Mouse (Mus musculus): ENCODE measurements around the gene Otulin.
A peak's percentile ranks its signal among the peaks of the same experiment; 100 is the strongest.

Otulin gene

DNA sequence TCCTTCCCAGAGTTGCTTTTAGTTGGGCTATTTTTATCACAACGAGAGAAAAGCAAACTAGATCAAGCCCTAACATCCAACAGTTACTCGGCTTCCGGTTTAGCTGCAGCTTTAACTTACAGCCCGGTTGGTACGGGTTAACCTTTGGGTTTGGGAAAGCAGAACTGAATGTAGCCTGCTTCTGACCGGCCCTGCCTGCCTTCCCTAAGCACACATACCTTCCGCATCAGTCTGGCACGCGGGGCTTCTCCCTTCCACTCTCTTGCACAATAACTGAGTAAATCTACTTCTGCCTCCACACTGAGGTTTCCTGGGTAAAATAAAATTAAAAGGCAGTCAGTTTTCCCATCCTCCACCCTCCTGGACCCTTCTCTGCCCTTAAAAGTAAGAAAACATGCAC lies 33.6 kb upstream of the Otulin start:
- H3K4me3 ChIP-seq (replicated peaks; ENCODE audit: low read length) = no peak overlapping the region
- H3K27me3 ChIP-seq (ENCODE audit: insufficient read depth, low read length) = peaks cover 10% of the 10 kb centered on the region; the same call in 1 of the 2 replicates
- H3K9me3 ChIP-seq (ENCODE audit: low read length) = no peaks in the 10 kb centered on the region
- H3K4me1 ChIP-seq (replicated peaks; ENCODE audit: low read depth, low read length) = peaks cover 10% of the 10 kb centered on the region; the same call in 1 of the 2 replicates
- no peaks in the 10 kb centered on the region for H3K36me3 ChIP-seq (ENCODE audit: insufficient read depth, low read length)
- TF ChIP-seq NANOG (IDR thresholded peaks at IDR 0.05; ENCODE audit: borderline replicate concordance, low read length) (no peak), CTCF (conservative IDR thresholded peaks at IDR 0.05; ENCODE audit: low read length) (no peak), POU5F1 (IDR thresholded peaks at IDR 0.05; ENCODE audit: borderline replicate concordance, low read length) (no peak)

DNA sequence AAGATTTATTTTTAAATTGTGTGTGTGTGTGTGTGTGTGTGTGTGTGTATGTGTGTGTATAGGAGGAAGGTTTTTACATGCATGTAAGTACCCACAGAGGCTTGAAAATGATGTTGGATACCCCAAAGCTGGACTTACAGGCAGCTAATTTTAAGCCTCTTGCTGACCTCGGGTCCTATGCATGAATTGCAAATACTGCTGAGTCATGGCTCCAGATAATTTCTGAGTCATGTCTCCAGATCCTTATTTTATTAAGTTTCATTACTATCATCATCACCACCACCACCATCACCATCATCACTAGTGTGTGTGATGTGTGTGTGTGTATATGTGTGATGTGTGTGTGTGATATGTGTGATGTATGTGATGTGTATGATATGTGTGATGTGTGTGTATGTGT lies 32.2 kb upstream of the Otulin start:
- Histone ChIP-seq H3K4me3 (replicated peaks; ENCODE audit: low read length) (no peak overlapping the region), H3K36me3 (ENCODE audit: insufficient read depth, low read length) (no peaks in the 10 kb centered on the region), H3K4me1 (replicated peaks; ENCODE audit: low read depth, low read length) (peaks cover 10% of the 10 kb centered on the region; the same call in 1 of the 2 replicates), H3K27me3 (ENCODE audit: insufficient read depth, low read length) (peaks cover 14% of the 10 kb centered on the region), H3K9me3 (ENCODE audit: low read length) (no peaks in the 10 kb centered on the region)
- TF ChIP-seq POU5F1 (IDR thresholded peaks at IDR 0.05; ENCODE audit: borderline replicate concordance, low read length) (no peak), NANOG (IDR thresholded peaks at IDR 0.05; ENCODE audit: borderline replicate concordance, low read length) (no peak), CTCF (conservative IDR thresholded peaks at IDR 0.05; ENCODE audit: low read length) (no peak)

DNA sequence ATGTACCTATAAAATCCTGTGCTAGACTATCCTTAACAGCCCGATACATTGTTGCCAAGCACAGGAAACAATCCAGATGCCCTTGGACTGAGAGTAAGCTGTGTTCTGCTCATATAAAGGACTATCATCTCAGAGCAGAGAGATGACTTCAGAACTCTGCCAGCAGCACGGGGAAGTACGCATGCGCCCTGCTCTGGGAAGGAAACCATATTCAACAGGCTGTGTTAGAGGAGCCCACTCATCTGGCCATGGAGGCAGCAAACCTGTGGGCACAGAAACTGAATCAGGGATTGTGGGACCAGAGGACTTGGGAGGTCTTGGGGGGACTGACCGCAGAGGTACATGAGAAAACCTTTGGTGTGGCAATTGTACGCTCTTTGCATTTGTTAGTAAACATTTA lies 31.2 kb upstream of the Otulin start:
- TF ChIP-seq NANOG (IDR thresholded peaks at IDR 0.05; ENCODE audit: borderline replicate concordance, low read length) (no peak), POU5F1 (IDR thresholded peaks at IDR 0.05; ENCODE audit: borderline replicate concordance, low read length) (no peak), CTCF (conservative IDR thresholded peaks at IDR 0.05; ENCODE audit: low read length) (no peak)
- Histone ChIP-seq H3K27me3 (ENCODE audit: insufficient read depth, low read length) (peaks cover 20% of the 10 kb centered on the region), H3K36me3 (ENCODE audit: insufficient read depth, low read length) (no peaks in the 10 kb centered on the region), H3K4me3 (replicated peaks; ENCODE audit: low read length) (no peak overlapping the region), H3K4me1 (replicated peaks; ENCODE audit: low read depth, low read length) (peaks cover 10% of the 10 kb centered on the region; the same call in 1 of the 2 replicates), H3K9me3 (ENCODE audit: low read length) (no peaks in the 10 kb centered on the region)

DNA sequence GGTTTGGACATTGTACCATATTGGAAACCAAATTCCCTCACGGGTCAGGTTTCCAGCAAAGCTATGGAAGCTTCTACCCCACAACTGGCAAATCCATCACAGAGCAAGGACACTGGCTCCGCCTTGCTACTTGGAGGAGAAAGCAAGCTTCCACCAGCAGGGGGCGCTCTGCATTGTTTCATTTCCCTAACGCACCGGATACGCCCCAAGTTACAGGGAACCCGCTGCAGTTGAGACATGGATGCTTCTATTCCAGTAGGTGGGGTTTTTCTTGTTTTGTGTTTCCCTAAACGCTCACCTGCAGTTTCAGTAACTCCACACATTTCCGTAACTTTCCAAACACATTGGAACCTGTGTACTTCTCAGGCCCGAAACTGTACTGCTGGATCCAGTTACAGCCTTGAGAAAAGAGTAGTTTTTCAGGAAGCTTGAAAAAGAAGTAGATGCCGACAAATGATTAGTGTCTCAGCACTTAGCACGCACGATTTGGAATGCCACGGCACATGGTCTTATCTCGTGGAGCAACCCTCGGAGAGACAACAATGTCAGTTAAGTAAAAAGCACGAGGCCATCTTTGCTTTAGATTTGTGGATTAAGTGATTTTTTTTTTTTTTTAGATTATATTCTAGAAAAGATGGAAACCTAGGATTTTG lies 29.2 kb upstream of the Otulin start:
- H3K9me3 ChIP-seq (ENCODE audit: low read length) = no peaks in the 10 kb centered on the region
- TF ChIP-seq POU5F1 (IDR thresholded peaks at IDR 0.05; ENCODE audit: borderline replicate concordance, low read length) (no peak), CTCF (conservative IDR thresholded peaks at IDR 0.05; ENCODE audit: low read length) (peak; percentile 70)
- no peak overlapping the region for H3K4me3 ChIP-seq (replicated peaks; ENCODE audit: low read length)
- peaks cover 6% of the 10 kb centered on the region; the same call in 1 of the 2 replicates for H3K4me1 ChIP-seq (replicated peaks; ENCODE audit: low read depth, low read length)
- H3K36me3 ChIP-seq (ENCODE audit: insufficient read depth, low read length) = no peaks in the 10 kb centered on the region
- H3K27me3 ChIP-seq (ENCODE audit: insufficient read depth, low read length) = peaks cover 19% of the 10 kb centered on the region

DNA sequence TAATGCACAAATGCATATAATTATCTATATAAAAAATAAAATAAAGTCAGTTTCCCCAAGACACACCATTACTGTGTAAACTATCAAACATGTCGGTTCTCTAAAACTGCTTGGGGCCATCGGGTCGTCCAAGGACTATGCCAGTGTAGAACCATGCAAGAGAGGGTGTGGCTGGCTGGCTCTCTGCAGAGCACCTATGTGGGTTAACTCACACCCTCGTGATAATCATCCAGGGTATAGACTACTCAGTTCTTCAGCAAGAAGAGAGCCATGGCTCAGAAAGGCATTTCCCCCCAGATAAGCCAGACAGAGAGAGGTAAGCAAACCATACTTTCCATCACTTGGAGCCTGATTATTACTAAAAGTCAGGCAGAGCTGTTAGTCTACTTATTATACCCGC lies 28.6 kb upstream of the Otulin start:
- peaks cover 6% of the 10 kb centered on the region; the same call in 1 of the 2 replicates for H3K4me1 ChIP-seq (replicated peaks; ENCODE audit: low read depth, low read length)
- no peaks in the 10 kb centered on the region for H3K36me3 ChIP-seq (ENCODE audit: insufficient read depth, low read length)
- H3K9me3 ChIP-seq (ENCODE audit: low read length) = no peaks in the 10 kb centered on the region
- no peak overlapping the region for H3K4me3 ChIP-seq (replicated peaks; ENCODE audit: low read length)
- no peak for TF ChIP-seq CTCF (conservative IDR thresholded peaks at IDR 0.05; ENCODE audit: low read length)
- no peak for TF ChIP-seq NANOG (IDR thresholded peaks at IDR 0.05; ENCODE audit: borderline replicate concordance, low read length)
- no peak for TF ChIP-seq POU5F1 (IDR thresholded peaks at IDR 0.05; ENCODE audit: borderline replicate concordance, low read length)
- H3K27me3 ChIP-seq (ENCODE audit: insufficient read depth, low read length) = peaks cover 24% of the 10 kb centered on the region

- TF ChIP-seq CTCF (conservative IDR thresholded peaks at IDR 0.05; ENCODE audit: low read length) = no peak
- no peak for TF ChIP-seq POU5F1 (IDR thresholded peaks at IDR 0.05; ENCODE audit: borderline replicate concordance, low read length)
- TF ChIP-seq NANOG (IDR thresholded peaks at IDR 0.05; ENCODE audit: borderline replicate concordance, low read length) = no peak
- no peaks in the 10 kb centered on the region for H3K9me3 ChIP-seq (ENCODE audit: low read length)
- H3K27me3 ChIP-seq (ENCODE audit: insufficient read depth, low read length) = peaks cover 27% of the 10 kb centered on the region
- peaks cover 6% of the 10 kb centered on the region; the same call in 1 of the 2 replicates for H3K4me1 ChIP-seq (replicated peaks; ENCODE audit: low read depth, low read length)
- H3K36me3 ChIP-seq (ENCODE audit: insufficient read depth, low read length) = no peaks in the 10 kb centered on the region
- no peak overlapping the region for H3K4me3 ChIP-seq (replicated peaks; ENCODE audit: low read length)
Observed at GRCm38 (mm10) chr15:27658356-27658755, 27.9 kb upstream of the Otulin start.

- peaks cover 27% of the 10 kb centered on the region for H3K27me3 ChIP-seq (ENCODE audit: insufficient read depth, low read length)
- TF ChIP-seq POU5F1 (IDR thresholded peaks at IDR 0.05; ENCODE audit: borderline replicate concordance, low read length) (no peak), CTCF (conservative IDR thresholded peaks at IDR 0.05; ENCODE audit: low read length) (no peak), NANOG (IDR thresholded peaks at IDR 0.05; ENCODE audit: borderline replicate concordance, low read length) (no peak)
Observed at GRCm38 (mm10) chr15:27657866-27658265, 27.4 kb upstream of the Otulin start.

GRCm38 (mm10) chr15:27656626-27657025 lies 26.1 kb upstream of the Otulin start:
- Histone ChIP-seq H3K36me3 (ENCODE audit: insufficient read depth, low read length) (no peaks in the 10 kb centered on the region), H3K4me3 (replicated peaks; ENCODE audit: low read length) (no peak overlapping the region), H3K4me1 (replicated peaks; ENCODE audit: low read depth, low read length) (peaks cover 6% of the 10 kb centered on the region; the same call in 1 of the 2 replicates), H3K27me3 (ENCODE audit: insufficient read depth, low read length) (peaks cover 27% of the 10 kb centered on the region), H3K9me3 (ENCODE audit: low read length) (no peaks in the 10 kb centered on the region)
- TF ChIP-seq CTCF (conservative IDR thresholded peaks at IDR 0.05; ENCODE audit: low read length) (no peak), POU5F1 (IDR thresholded peaks at IDR 0.05; ENCODE audit: borderline replicate concordance, low read length) (no peak), NANOG (IDR thresholded peaks at IDR 0.05; ENCODE audit: borderline replicate concordance, low read length) (no peak)

More at GRCm38 (mm10) chr15:27657866-27658265, 27.4 kb upstream of the Otulin start:
- H3K4me1 ChIP-seq (replicated peaks; ENCODE audit: low read depth, low read length) = peaks cover 6% of the 10 kb centered on the region; the same call in 1 of the 2 replicates
- no peaks in the 10 kb centered on the region for H3K36me3 ChIP-seq (ENCODE audit: insufficient read depth, low read length)
- no peaks in the 10 kb centered on the region for H3K9me3 ChIP-seq (ENCODE audit: low read length)
- no peak overlapping the region for H3K4me3 ChIP-seq (replicated peaks; ENCODE audit: low read length)

All from E14TG2a.4 (cell line).